Mouse (Mus musculus): ENCODE data around the gene Ppm1j.

GRCm38 (mm10) chr3:104769135-104769534 is 11.7 kb upstream of the Ppm1j start:
- TF ChIP-seq CTCF (IDR thresholded peaks at IDR 0.05; ENCODE audit: extremely low read depth, insufficient read length, insufficient replicate concordance, low read depth, low read length), result no peak
- no peak for TF ChIP-seq POLR2A (IDR thresholded peaks at IDR 0.05; ENCODE audit: low read depth, low read length)
